Mouse (Mus musculus) CD4-positive, CD25-positive, alpha-beta regulatory T cell, adult 2 months (primary cell): ENCODE measurements around the gene Il4ra.
A peak's percentile ranks its signal among the peaks of the same experiment; 100 is the strongest.

ENCODE experiments used
- DNase-seq: peaks from one replicate; pipeline ENCODE4 v3.0.0-alpha.2; 2012; ENCODE audit warnings: low read depth, low spot score

The Il4ra gene

DNA sequence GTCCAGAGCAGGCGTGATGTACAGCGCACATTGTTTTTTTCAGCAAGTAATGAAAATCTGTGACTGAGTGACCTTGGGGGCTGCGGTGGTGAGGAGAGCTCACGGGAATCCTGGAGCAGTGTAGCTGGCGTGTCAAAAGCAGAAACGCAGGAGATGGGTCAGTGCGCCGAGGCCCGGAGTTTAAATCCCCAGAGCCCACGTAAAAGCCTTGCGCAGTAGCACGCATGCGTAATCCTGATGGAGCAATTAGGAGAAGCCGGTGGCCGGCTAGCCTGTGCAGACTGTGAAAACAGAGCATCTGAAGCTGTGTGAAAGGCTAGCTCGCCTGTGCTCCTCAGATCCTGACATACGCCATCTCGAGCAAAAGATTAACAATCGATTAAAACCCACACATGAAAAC, 20.0 kb downstream of the Il4ra start:
- no peak for DNase-seq

DNA sequence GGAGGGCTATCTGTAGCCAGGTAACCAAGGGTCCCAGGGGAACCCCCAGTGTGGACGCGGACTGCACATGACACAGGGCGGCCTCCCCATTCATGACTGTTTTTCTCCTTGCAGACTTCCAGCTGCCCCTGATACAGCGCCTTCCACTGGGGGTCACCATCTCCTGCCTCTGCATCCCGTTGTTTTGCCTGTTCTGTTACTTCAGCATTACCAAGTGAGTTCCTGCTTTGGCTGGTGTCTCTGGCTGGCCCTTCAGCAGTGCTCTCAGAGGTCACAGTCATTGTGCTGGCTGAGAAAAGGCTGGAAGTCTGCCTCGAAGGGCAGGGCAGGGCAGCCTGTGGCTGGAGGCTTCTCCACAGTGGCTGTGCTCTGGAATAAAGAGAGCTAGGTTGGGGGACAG, 20.8 kb downstream of the Il4ra start:
- DNase-seq = no peak

DNA sequence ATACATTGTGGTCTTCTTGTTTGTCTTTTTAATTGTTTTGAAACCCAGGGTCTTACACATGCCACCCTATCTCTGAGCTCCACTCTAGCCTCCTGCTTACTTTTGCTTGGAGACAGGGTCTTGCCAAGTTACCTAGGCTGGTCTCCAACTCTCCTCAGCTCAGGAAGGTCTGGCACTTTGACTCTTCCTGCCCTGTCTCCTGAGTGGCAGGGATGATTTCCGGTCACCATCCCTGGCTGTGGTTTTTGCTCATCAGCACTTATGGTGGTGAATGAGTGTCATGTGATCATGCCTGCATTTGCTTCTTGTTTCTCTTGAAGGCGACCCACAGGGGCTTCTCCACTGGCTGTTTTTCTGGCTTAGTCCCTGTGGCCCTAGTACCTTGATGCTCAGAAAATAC, 21.9 kb downstream of the Il4ra start:
- DNase-seq = no peak

DNA sequence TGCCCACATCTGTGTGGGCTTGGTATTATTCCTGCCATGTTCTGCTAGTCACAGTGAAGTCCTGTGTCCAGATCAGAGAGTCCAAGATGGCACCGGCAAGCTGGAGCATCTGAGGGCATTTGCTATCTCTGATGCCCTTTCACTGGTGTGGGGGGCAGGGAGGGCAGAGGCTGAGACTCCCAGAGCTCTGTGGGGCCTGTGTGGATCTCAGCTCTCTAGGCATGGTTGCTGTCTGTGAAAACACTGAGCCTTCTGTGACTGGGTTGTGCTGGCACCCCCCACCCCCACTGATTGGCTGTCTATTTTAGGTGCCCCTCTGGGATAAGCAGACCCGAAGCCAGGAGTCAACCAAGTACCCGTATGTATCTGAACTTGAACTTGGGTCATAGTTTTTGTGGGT, 22.9 kb downstream of the Il4ra start:
- DNase-seq = no peak

DNA sequence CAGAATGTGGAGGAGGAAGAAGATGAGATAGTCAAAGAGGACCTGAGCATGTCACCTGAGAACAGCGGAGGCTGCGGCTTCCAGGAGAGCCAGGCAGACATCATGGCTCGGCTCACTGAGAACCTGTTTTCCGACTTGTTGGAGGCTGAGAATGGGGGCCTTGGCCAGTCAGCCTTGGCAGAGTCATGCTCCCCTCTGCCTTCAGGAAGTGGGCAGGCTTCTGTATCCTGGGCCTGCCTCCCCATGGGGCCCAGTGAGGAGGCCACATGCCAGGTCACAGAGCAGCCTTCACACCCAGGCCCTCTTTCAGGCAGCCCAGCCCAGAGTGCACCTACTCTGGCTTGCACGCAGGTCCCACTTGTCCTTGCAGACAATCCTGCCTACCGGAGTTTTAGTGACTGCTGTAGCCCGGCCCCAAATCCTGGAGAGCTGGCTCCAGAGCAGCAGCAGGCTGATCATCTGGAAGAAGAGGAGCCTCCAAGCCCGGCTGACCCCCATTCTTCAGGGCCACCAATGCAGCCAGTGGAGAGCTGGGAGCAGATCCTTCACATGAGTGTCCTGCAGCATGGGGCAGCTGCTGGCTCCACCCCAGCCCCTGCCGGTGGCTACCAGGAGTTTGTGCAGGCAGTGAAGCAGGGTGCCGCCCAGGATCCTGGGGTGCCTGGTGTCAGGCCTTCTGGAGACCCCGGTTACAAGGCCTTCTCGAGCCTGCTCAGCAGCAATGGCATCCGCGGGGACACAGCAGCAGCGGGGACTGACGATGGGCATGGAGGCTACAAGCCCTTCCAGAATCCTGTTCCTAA, 24.0 kb downstream of the Il4ra start:
- peak; percentile 32 for DNase-seq

DNA sequence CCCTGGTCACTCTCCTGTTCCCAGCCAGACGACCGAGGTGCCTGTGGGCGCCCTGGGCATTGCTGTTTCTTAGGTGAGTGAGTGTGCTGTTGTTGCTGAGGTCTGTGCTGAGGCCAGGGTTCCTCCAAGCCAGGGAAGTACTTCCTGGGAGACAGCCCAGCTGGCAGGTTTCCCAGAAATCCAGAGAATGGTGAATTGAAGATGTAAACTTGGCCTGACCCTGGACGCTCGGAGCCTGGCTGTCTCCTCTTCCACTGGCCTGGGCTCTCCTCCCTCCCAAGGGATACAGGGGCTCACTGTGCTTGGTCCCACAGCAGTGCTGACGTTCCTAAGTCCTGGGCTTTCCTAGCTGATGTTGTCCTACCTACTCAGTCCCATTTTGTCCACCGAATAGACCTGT, 25.1 kb downstream of the Il4ra start:
- no peak for DNase-seq

DNA sequence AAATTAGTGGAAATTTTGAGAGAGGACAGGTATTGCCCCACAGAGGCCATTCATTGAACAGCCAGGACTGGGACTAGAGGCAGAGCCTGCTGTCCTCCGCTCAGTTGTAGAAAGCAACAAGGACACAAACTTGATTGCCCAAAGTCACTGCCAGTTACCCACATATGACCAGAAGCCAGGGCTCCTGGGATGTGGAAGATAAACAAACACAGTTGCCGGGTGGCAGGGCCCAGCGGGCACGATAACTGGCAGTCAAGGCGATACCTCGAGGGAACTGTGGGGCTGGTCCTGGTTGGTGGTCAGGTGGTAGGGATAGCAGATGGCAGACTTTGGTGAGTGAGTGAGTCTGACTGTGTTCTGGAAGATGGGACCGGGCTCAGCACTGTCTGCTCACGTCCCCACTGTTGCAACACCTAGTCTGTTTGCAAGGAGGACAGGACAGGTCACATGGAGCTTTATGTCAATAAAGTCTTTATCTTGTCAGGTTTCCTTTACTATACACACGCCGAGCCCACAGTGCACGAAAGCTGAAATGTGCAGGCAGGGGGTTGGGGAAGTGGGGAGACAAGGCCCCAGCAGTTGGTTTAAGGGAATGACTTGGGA, 25.7 kb downstream of the Il4ra start:
- DNase-seq = peak; percentile 23

DNA sequence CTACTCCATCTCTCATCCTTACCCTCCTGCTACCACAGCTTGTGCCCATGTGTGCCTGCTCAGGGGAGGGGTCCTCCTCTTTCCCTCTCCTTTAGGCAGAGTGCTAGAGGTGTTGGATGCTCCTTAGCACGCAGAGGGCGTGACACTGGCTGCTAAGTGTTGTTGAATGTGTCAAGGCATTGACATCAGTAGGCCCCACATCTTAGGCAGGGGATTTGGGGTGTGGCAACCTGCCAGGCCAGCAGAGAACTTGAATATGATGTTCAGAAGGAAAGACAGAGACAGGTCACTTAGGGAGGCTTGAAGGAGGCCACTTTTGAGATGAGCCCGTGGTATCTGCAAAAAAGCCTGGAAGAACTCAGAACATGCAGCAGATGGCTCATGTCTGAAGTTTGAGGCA, 26.2 kb downstream of the Il4ra start:
- peak; percentile 42 for DNase-seq

DNA sequence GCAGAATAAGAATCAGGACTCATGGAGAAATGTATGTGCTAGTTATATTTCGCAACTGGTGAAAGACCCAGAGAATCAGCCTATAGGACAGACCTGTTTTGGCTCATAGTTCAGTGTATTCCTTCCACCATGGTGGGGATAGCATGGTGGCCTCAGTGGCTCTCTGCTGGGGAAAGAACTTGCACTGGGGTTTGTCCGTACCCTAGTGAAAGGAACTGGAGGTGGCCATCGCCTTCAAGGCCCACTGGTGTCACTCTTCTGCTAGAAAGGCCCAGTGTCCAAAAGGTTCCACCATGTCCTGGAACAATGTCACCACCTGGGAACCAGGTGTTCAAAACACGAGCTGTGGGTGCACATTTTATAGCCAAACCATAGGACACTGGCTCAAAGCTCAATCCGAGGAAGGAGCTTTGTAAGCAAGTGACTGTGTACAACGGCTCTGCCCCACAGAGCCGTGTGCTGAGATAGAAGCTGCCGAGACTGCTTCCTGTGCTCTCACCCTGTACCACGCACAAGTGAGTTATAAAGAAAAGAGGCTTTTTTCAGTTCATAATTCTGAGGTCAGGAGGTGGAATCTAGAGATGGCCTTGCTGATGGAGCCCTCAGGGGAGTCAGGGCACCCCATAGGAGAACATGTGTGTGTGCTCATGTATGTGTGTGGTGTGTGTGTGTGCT, 27.8 kb downstream of the Il4ra start:
- peak; percentile 70 for DNase-seq

DNA sequence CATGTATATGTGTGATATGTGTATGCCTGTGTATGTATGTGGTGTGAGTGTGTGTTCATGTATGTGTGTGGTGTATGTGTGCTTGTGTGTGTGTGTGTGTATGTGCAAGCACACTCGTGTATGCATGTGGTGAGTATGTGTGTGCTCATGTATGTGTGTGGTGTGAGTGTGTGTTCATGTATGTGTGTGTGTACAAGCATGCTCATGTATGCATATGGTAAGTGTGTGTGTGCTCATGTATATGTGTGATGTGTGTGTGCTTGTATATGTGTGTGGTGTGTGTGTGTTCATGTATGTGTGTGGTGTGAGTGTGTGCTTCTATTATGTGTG, 28.3 kb downstream of the Il4ra start:
- no peak for DNase-seq

DNA sequence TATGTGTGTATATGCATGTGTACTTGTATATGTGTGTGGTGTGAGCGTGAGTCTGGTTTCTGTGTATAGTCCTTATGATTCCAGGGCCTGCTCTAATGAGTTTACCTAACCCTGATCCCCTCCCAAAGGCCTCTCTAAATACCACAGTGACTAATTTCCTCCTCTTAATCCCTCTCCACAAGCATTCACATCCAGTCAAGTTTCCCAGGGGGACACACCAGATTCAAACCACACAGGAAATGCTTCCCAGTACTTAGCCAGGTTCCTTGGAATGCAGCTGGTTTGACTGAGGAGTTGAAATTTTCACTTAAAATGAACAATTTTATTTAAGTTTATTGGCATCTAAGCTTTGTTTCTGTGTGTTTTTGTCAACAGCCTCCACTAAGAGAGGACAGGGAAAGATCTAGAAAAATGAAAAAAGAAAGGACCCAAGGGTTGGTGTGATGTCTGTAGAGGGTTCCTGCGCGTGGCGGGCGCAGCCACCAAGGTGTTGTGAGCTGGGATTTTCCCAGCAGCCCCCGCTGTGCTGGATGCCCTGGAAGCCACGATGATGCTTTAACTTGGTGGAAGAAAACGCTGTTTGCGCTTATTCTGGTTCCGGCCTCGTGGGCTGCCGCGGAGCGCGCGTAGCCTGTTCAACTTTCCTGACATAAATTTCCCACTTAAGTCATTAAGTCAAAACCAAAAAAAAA, 28.9 kb downstream of the Il4ra start:
- DNase-seq = no peak

DNA sequence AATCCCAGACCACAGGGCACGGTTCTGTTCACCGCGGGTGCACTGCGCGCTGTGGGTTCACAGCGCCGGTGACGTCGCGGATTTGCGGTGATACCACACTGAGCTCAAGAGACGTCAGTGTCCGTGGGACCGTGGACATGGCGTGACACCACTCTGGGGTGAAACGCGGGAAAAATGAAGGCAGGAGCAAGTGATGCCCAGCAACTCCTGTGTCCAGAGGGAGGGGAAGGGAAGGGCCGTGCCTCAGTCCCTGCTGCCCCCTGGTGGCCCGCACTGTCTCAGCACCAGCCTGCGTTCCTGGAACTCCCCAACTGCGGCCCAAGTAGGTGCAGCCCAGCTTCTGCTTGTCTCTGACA, 29.4 kb downstream of the Il4ra start:
- DNase-seq = peak; percentile 91

DNA sequence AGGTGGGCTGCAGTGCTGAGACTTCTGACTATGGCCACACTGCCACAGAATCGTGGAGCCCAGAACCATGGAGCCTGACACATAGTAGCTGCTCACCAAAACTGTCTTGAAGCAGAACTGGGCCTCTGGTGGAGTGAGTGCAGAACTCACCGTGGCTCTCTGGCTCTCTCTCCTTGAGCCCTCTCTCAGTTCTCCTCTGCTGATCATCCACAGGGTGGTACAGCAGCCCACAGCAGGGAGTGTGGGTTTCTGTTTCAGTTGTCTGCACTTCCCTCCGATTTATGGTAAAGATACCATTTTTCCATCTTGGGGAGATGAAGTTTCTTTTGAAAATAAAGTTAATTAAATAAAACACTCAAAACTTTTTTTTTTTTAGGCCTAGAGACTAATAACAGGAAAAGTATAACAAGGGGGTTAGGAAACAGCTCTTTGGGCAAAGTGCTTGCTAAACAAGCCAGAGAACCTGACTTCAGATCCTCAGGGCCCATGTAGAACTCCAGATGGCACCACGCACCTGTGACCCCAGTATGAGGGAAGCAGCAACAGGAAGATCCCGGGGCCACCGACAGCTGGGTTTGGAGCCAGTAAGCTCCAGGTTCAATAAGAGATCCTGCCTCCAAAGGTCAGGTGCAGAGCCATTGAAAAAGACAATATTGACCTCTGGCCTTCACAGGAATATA, 31.5 kb downstream of the Il4ra start:
- peak; percentile 39 for DNase-seq

DNA sequence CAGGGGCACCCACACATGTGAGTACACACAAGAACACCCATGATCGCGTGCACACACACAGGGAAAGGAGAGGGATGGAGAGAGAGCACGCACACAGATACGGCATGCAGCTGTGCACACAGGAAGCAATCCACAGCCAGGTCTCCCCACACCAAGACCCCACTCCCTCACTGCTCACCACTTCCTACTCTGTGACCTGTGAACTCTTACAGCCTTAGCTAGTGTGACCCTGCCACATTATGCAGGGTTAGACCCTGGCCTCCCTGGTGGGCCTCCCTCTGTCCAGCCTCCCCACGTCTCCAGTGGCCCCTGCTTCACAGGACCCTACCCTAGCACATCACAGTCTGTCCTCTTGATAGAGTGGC, 32.1 kb downstream of the Il4ra start:
- peak; percentile 44 for DNase-seq

DNA sequence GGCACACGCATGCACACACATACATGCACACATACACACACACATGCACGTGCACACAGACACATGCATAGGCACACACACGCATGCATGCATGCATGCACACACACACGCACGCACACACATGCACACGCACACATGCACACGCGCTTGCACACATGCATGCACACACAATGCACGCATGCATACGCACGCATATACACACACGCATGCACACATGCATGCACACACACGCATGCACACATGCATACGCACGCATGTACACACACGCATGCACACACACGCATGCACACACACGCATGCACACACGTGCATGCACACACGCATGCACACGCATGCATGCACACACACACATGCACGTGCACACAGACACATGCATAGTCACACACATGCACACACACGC, 34.4 kb downstream of the Il4ra start:
- peak; percentile 27 for DNase-seq

DNA sequence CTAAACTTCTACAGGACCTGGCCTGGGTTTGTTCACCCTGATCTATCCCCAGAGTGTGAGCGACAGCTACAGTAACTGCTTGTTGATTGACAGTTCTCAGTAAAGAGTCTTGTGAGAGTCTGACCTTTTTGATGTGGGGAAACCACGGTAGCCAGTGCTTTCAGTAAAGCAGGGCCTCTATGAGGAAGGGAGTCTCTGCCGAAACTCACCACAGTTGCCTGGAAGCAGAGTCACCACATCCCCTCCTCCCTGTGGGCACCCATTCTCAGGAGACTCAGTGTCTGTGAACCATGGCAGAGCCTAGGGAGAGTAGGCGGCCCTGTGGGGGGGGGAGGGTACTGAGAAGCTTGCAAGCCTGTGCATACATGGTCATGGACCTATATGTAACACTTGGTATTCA, 36.8 kb downstream of the Il4ra start:
- DNase-seq = peak; percentile 86

DNA sequence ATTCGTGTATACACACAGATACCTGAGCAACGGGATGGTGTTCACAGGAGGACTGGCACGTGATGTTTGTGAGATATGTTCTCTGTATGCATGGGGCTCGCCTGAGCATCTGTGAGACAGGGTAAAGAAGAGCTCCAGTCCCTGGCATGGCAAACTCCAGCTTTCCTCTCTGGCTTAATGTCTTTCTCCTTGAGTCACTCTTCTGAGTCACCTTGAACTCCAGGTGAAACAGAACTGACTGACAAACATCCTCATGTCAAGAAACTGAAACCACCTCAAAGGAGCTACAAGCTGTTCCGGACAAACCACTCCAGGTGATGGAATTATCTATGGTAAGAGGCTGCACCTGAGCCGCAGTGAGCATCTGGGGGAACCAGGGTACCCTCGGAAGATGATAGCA, 38.0 kb downstream of the Il4ra start:
- DNase-seq = peak; percentile 31

DNA sequence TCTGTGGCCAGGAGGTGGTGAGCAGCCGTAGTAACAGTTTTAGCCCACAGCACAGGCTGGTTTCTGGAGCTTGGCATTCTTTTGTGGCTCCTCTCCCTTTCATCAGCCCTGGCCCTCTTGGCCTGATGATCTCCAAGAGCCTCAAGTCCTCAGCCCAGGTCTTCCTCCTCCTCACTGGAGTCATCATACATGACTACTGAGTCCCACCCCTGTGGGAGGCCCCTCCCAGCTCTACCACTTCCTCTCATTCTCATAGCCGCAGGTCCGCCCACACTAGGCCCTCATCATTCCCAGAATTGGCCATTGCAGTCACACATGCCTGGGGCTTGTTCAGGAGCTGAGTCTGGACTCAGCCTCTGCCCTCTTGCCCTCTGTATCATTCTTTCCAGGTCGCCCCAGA, 41.9 kb downstream of the Il4ra start:
- DNase-seq = peak; percentile 79

DNA sequence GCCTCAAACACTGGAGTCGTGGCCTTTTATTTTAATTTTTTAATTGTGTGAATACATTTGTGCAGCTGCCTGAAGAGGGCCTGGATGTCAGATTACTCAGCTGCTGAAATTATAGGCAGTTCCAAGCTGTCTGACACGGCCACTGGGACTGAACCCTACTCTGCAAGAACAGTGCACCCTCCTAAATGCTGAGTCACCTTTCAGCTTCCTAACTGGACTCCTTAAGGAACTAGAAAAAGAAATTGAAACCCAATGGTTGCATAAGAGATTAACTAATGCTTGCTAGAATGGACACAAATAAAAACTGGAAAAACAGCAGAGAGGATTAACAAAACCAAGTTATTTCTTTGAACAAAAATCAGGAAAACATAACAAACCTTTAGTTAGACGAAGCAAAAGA, 44.5 kb downstream of the Il4ra start:
- DNase-seq = no peak

DNA sequence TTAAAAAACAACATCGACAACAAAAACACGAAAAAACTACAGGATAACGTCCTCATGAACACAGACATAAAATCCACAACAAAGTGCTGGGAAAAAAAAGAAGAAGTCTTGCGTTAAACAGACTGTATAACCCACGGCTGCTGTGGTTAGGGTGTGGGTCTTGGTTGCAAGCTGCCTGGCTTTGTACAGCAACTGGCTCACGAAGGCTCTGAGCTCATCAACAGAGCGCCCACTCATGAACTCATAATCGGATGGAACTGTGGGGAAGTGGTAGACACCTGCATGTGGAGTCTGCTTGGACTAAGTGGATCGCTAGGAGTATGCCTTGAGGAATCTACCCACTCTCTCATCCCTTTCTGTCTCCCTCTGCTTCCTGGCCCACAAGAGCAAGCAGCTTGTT, 45.2 kb downstream of the Il4ra start:
- DNase-seq = peak; percentile 64

DNA sequence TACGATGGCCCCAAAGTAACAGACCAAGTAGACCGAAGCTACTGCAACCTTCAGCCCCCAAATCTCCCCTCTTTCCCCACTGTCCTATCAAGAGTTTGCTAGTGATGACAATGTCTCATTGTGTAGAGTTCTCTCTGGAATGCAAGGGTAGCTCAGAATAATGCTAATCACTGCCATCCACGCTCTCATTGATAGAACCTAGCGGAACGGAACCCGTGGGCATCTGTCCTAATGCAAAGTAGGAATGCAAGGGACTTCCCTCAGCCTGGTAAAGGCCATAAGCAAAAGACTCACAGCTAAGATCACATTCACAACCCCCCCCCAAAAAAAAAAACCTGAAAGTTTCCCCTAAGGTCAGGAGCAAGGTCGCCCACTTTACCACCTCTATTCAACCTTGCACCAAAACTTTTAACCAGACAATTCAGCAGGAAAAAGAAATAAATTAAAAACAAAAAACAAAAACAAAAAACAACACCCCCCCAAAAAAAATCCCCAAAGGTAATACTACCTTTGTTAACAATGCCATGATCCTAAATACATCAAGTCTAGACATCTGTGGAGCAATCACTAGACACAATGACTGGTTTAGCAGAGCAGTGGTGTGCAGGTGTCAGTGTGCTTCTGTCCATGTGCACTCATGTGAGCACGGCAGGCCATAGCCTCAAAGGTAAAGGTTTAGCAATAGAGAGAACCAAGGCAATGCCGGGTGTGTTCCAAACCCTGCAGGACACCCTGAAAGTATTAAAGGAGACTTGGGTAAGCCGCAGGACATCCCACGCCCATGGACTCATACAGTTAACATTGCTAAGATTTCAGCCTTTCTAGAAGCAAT, 45.8 kb downstream of the Il4ra start:
- no peak for DNase-seq
